Mouse (Mus musculus): ENCODE data around the gene Mesd.
"Not testable (repeated sequence)": the region's sequence is repeated elsewhere in the genome, so short reads cannot be mapped to it uniquely, and the experiment has no call there.

Gene Mesd

GRCm38 (mm10) chr7:83882150-83882632, 2.1 kb upstream of the Mesd start:
- DNase-seq, result peak in 1 of 2 experiments; percentile 33

DNA sequence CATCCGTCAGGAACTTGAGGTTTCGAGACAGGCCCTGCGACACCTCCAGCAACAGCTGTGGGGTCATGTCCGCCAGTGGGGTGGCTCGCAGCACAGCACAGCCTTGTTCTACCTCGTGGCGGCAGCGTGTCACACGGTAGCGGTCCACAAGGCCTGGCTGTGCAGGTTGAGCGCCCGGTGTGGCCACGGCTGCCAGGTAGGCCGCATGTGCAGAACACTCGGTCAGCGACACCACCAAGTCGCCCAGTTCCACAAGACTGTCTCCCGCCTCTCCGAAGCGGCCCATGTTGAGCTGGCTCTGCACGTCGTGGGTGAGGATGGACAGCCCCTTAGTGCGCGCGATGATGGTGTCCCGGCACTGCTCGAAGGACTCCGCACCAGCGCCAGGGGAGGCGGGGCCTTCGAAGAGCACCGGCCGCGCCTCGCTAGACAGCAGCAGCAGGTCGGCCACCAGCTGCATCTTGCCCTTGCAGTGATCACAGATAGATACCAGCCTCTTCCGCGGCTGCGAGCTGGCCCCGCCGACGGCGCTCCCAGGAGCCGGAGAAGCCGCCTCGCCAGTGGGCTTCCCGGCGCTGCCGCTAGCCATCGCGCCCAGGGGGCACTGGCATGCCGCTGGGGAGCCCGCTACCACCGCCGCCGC, 1.5 kb upstream of the Mesd start:
- peak; percentile 7 to 39 for DNase-seq

- DNase-seq, result peak in 1 of 2 experiments; percentile 58
Observed at GRCm38 (mm10) chr7:83883276-83884020, 818 bp upstream of the Mesd start.

DNA sequence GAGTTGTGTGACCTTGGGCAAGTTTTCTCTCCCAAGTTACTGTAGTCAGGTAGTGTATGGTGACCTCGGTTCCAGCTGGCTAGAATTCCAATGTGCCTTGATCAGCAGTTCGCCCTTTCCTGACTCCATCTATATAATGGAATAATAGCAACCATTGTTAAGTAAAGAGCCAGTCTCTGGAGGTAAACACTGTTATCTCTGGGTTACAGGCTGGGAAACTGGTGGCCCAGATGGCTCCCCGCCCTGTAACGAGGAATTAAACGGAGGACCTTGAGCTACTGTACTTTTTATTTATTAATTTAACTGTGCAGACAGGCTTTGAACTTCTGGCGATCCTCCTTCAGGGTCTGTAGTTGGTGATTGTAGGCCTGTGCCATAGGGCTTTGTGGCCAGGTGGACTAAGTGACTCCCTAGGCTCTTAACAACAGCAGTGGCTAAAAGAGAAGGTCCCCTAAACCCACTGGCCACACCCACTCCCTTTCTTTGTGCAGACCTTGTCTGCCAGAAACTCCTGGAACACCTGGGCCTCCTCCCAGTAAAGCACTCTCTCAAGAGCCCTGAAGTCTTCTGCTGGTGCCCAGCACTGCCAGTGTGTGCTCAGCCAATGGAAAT, 761 bp downstream of the Mesd start:
- DNase-seq, result no peak

DNA sequence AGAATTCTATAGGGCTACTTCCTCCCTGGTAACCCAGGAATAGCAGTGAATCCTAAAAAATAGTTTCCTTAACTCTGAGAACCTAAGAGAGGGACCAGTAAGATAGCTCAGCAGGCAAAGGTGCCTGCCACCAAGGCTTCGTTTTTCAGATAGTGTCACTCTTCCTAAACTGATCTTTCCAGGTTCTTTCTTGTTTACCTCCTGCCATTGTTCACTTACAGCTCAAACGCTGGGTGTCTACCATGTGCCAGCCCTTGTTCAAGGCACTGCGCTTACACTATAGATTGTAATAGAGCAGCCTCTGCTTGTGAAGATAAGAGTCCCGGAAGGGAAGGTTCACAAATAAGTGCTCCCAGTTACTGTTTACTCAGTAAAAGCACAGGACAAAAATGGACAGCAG, 1.6 kb downstream of the Mesd start:
- no peak for DNase-seq

DNA sequence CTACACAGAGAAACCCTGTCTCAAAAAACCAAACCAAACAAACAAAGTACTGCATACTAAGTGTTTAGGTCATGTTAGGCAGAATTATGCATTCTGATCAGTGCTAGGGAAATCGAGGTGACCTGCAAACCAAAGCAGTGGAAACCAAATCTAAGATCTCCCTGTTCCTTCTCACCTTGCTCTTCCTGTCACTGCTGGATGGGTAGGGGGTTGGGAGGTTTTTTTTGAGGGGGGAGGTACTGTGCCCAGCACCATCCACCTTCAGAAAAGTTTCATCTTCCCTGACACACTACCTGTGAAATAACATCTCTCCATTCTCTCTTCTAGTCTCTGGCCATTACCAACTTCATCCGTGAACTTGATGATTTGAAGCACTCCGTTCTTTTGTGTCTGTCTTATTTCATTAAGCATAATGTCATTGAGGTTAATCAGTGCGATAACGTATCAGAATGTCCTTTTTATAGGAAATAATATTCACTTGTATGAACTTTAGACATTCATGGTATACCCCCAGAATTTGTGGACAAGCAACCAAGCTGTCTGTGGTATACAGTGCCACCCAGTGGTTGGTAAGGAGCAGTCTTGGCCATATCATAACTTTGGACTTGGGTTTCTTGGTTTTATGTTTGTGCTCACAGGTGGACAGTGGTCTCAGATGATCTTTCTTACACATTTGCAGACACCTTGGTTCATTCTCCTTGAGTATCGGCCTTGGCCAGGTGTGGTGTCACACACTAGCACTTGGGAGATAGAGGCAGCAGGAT, 2.3 kb downstream of the Mesd start:
- DNase-seq, result no peak

GRCm38 (mm10) chr7:83889383-83889782, 5.1 kb downstream of the Mesd start:
- no peak for DNase-seq

DNA sequence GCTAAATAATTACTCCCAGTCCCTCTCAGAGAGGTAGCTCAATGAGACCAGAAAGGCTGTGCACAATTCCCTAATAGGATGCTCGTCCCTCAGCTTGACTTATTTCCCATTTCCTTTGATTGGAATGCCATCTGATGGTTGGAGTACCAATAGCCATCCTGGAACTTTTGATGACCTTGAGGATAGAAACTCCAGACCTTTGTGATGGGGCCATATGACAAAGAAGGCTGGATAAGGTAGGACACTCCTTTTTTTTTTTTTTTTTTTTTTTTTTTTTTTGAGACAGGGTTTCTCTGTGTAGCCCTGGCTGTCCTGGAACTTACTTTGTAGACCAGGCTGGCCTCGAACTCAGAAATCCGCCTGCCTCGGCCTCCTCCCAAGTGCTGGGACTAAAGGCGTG, 5.7 kb downstream of the Mesd start:
- not testable (repeated sequence) for DNase-seq

DNA sequence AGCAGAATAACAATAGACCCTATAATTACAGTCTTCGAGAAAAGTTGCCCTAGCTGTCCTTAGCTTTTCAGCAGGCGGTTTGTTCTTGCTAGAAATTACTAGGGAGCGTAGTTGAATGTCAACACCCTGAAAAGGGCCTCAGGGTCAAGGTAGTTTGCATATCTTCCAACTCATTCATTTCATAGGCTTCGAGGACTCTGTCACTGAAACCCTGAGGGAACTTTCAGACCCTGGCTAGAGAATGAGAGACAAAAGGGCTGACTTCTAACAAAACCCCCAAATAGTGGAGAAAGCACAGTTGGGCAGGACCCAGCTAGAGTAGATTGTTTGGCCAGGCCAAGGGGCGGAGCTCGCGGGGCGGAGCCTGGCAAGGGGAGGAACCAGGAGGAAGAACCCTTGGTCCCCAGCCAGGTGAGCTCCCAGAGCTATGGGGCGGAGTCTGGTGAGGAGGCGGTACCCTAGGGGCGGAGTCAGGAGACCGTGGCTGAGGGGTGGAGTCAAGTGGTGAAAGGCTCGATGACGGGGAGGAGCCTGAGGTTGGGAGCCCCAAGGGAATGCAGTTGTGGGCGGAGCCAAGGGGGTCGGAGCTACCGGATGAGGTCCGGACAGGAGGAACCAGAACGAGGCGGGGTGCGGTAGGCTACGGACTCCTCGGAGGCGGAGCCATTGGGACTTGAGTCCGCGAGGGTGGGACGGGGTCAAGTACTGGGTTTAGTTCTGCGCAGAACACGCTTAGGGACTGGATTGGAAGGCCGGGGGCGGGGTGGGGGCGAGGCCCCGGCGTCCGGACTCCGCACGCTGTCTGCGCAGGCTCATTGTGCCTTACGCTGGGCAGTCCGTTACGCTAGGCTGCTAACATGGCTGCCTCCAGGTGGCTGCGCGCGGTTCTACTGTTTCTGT, 7.4 kb downstream of the Mesd start:
- peak; percentile 99 to 100 for DNase-seq

DNA sequence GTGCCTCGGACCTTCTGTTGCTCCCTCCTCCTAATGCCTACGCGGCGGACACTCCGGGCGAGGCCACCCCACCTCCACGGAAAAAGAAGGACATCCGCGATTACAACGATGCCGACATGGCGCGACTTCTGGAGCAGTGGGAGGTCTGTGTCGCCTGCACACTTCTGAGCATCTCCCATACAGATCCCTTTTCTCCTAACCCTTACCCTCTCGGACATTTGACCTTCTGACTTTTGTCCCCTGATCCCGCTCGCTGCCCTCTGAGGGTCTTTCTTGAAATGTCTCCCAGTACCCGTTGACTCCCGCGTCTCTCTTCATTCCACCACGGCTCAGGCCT, 8.0 kb downstream of the Mesd start:
- DNase-seq, result no peak

DNA sequence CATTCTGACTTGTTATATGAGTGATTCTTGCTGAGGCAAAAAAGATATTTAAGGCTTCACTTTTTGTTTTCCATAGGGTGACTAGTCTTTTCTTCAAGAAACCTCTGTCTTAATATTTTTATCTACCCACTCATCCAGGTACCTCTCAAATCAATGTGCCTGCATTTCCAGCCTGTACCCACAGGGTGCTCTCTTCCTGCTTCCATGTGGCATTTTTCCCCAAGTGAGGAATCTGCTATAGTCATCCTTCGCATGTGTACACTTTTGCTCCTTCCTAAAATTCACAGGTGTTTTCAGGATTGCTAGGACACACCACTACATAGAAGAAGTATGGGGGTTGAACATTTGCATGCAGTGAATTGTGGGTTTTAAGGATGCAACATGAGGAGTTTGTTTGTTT, 10.1 kb downstream of the Mesd start:
- no peak for DNase-seq

DNA sequence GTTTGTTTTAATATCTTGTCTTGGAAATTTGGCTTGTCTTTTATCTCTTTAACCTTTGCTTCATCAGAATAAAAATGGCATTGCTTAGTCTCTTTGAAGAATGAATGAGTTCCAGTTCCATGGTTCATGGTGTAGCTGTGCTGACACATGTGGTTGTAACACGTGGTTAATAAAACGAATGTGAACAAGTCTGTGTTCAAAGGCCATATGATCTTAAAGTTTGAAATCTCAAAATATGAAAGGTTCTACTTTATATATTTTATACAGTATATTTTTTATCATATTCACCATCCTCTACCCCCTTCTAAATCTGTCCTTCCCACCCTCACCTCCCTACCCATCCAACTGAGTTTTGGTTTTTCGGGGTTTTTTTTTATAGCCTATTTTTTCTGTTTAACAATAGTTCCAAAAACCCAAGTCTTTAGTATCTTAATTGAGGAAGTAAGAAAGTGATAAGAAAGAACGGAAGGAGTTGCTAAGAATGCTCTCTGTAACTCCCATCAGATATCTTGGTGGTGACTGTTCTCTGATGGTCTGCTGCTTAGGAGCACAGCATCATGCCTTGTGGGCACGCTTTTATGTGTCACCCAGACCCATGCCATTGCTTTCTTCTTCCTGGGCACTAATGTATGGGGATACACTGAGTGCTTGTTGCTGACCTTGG, 11.9 kb downstream of the Mesd start:
- DNase-seq, result no peak

DNA sequence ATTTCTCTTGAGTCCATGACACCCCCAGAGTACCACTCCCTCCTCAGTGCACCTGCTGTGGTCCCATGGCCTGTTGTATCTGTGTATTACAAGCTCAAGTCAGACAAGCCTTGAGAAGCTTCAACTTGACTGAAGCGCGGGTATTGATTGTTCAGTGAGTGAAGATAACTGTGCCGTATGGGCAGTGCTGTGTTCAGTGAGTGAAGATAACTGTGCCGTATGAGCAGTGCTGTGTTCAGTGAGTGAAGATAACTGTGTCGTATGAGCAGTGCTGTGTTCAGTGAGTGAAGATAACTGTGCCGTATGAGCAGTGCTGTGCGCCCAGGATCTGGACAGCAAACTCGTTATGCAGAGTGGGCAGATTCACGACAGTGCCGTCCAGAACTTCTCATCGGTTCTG, 14.0 kb downstream of the Mesd start:
- no peak for DNase-seq

DNA sequence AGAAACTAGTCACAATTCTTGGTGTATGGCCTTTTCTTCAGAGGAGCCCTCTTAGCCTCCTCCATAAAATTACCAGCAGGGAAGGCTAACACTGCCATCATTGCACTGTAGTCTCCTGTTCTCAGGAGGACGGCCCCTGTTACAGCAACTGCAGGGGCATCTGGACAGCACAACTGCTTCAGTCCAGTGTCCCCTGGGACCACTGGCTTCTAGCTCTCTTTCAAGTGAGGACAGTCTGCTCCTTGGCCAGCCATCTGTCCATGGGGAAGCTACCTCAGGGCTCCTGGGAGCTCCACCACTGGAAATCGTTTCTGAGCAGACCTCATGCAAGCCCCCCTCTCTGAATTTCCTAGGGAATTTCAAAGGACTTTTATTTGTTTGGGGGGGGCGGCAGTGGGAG, 16.3 kb downstream of the Mesd start:
- no peak for DNase-seq

GRCm38 (mm10) chr7:83901425-83901824, 17.2 kb downstream of the Mesd start:
- no peak for DNase-seq

DNA sequence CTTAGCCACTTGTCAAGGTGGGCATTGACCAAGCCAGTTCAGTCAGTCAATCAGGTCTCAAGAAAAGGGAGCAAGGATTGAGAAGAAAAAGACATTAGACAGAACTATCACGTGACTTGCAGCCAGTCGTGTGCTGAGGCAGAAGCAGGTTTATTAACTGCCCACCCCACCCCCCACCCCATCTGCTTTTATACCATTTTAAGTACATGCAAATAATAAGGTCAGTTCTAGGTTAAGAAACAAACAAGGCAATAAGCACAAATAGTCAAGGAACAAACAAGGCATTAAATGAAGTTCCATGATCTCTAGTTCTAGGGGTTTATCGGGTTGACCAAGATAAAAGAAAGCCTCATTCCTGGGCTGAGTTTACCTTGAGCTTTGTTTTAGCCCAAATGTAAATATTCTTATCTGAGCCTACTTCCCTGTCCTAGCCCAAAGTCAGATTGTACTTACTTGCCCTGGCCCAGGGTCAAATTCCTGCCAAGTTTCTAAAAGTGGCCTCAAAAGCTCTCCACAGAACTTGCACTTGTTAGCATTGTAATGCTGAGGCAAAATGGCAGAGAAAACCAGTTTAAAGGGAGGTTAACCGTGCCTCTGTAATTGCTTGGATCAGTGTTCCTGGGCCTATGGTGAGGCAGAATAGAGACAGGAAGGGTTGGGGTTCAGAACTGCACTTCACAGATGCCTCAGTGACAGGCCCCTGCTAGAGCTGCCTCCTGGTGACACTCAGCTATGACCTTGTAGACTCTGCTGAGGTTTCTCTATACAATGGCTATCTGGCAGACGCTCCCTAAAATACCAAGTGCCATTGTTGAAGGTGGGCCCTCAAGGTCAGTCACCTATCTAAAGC, 18.3 kb downstream of the Mesd start:
- no peak for DNase-seq

GRCm38 (mm10) chr7:83904831-83905230, 20.6 kb downstream of the Mesd start:
- no peak for DNase-seq

DNA sequence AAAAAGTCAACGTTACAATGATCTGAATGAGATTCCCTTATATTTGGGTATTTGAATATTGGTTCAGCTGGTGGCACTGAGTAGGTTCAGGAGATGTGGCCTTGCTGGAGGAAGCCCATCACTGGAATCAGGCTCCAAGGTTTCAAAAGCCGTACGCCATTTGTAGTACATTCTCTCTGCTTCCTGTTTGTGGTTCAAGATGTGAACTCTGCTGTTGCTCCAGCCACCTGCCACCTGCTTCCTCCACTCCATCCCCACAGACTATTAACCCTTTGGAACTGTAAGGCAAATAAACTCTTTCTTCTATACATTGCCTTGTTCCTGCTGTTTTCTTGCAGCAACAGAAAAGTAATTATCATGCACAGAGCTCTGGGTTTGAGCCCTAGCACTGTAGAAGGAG, 27.6 kb downstream of the Mesd start:
- peak in 1 of 2 experiments; percentile 46 for DNase-seq

DNA sequence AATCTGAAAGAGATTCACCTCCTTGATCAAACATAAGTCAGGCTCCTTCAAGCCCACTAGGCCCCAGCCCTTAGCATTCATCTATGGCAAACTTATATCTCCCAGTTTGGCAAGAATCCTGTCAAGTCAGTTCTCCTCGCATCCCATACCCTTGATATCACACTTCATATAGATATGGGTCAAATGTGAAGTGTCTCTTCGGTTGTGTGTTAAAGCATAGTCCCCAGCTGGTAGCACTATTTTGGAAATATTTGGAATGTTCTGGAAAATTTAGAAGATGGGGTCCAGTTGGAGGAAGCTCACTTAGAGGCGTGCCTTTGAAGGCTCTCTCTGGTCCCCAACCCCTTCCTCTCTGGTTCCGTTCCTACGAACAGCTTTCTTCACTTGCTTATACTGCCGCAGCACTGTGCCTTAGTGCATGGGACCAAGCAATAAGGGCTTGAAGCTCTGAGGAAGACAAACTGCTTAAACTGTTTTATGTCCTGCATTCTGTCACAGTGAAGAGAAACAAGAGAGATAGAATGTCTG, 29.2 kb downstream of the Mesd start:
- no peak for DNase-seq

- no peak for DNase-seq
Observed at GRCm38 (mm10) chr7:83913995-83914394, 29.7 kb downstream of the Mesd start.
